Mouse (Mus musculus): Measurements from ENCODE around the gene Chst3.
"Not testable (repeated sequence)": the region's sequence is repeated elsewhere in the genome, so short reads cannot be mapped to it uniquely, and the experiment has no call there.

- TF ChIP-seq CTCF (IDR thresholded peaks at IDR 0.05; ENCODE audit: control insufficient read depth, insufficient read depth, insufficient read length); USF1 (IDR thresholded peaks at IDR 0.05; ENCODE audit: low read depth); MYOG (IDR thresholded peaks at IDR 0.05; ENCODE audit: control insufficient read depth, extremely low read depth, insufficient read length); MAX (IDR thresholded peaks at IDR 0.05); MYOD1 (IDR thresholded peaks at IDR 0.05; ENCODE audit: control insufficient read depth, insufficient read length, low read depth); CEBPB (IDR thresholded peaks at IDR 0.05; ENCODE audit: low read depth); FOSL1 (IDR thresholded peaks at IDR 0.05; ENCODE audit: insufficient read depth, low read length, poor library complexity, severe bottlenecking): not testable (repeated sequence)
Observed at GRCm38 (mm10) chr10:60161397-60161796, 57.7 kb downstream of the Chst3 start.

Data from C2C12 (cell line).